Mouse (Mus musculus): ENCODE measurements around the gene Gm10662. TPM values are rescaled to one million over a fixed set of nuclear protein-coding genes. Genes with fewer than 3 reads are reported as not detected.
"Not testable (repeated sequence)": the region's sequence is repeated elsewhere in the genome, so short reads cannot be mapped to it uniquely, and the experiment has no call there.

Gm10662 gene
- not detected in 2 replicates for polyA plus RNA-seq (2015; fragmentation: Nextera tagmentation; extraction: Ambion mirVana)

- not testable (repeated sequence) for ATAC-seq (replicated peaks; ENCODE audit: low FRiP score); H3K4me3 ChIP-seq (replicated peaks); H3K9me3 ChIP-seq (replicated peaks); H3K27ac ChIP-seq; H3K9ac ChIP-seq; H3K4me2 ChIP-seq; H3K27me3 ChIP-seq; H3K4me1 ChIP-seq; H3K36me3 ChIP-seq
- no CpG with 5 or more reads among the region's 1 CpGs for WGBS
These were observed at the start of gene Gm10662 for GRCm38 (mm10) chr7:23144380-23144779. Gene Gm10662 (minus strand): TSS chr7:23144480.

DNA sequence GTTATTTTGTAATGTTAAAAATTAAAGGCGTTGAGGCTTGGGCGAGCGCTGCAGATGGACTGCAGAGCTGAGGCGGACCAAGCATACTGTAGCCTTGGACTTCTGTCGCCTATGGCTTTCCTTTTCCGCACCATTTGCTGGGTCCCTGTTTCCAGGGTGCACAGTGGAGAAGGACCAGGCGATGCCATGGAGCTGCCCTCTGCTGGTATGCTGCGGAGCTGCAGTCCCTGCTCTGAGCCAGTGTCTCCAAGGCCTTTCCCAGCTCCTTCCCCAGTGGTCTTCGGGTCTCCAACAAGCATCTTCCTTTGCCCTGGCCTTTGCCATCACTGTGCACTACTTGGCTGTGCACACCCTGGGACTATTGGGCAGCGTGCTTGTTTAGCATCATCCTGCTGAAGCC, 19.2 kb upstream of the Gm10662 start:
- ATAC-seq (replicated peaks; ENCODE audit: low FRiP score); H3K4me3 ChIP-seq (replicated peaks); H3K36me3 ChIP-seq; H3K27ac ChIP-seq; H3K9ac ChIP-seq; H3K4me1 ChIP-seq; H3K9me3 ChIP-seq (replicated peaks); H3K27me3 ChIP-seq; H3K4me2 ChIP-seq: not testable (repeated sequence)
- 87% methylated on average over 10 of the region's 10 CpGs for WGBS

Other genes starting within 250 kb of the Gm10662 start
- gene Gm4214, start 159.8 kb downstream of the Gm10662 start, polyA plus RNA-seq (2015; fragmentation: Nextera tagmentation; extraction: Ambion mirVana) = not detected in 2 replicates
- not detected in 2 replicates for gene Gm4216, start 124.6 kb downstream of the Gm10662 start, polyA plus RNA-seq (2015; fragmentation: Nextera tagmentation; extraction: Ambion mirVana)
- gene Vmn1r163, start 88.9 kb downstream of the Gm10662 start, polyA plus RNA-seq (2015; fragmentation: Nextera tagmentation; extraction: Ambion mirVana) = not detected in 2 replicates
- not detected in 2 replicates for gene Gm8720, start 77.0 kb downstream of the Gm10662 start, polyA plus RNA-seq (2015; fragmentation: Nextera tagmentation; extraction: Ambion mirVana)
- gene Vmn1r165, start 72.9 kb upstream of the Gm10662 start, polyA plus RNA-seq (2015; fragmentation: Nextera tagmentation; extraction: Ambion mirVana) = not detected in 2 replicates
- gene Vmn1r166, start 107.2 kb upstream of the Gm10662 start, polyA plus RNA-seq (2015; fragmentation: Nextera tagmentation; extraction: Ambion mirVana) = not detected in 2 replicates
- gene Gm6902, start 134.4 kb upstream of the Gm10662 start, polyA plus RNA-seq (2015; fragmentation: Nextera tagmentation; extraction: Ambion mirVana) = not detected in 2 replicates
- gene Nlrp4e, start 156.7 kb upstream of the Gm10662 start, polyA plus RNA-seq (2015; fragmentation: Nextera tagmentation; extraction: Ambion mirVana) = not detected in 2 replicates
- gene Nlrp5, start 241.4 kb upstream of the Gm10662 start, polyA plus RNA-seq (2015; fragmentation: Nextera tagmentation; extraction: Ambion mirVana) = not detected in 2 replicates

Measured in kidney, embryonic 15.5 days (tissue).